Mouse (Mus musculus): ENCODE data around the gene Pcyt1b. TPM values are rescaled to one million over a fixed set of nuclear protein-coding genes. Genes with fewer than 3 reads are reported as not detected.

Gene Pcyt1b
- polyA plus RNA-seq, 1 experiment from 2014 or later = 22.3 TPM

DNA sequence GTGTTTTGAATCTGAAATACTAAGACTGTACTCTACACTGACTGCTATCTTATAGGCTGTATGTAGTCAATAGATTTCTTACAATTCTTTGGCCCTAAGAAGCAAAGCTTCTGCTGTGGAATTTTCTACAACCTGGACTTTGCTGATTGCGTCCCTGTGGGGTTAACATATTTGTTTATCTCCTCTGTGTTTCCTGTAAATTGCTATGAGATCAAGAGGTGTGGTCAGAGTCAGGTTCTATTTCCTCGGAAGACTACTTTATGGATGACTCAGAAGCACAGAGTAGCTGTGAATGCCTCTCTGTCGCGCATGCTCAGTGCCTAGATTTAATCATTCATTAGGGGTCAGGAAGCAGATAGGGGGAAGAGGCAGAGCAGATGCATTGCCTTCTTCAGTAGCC, 10.1 kb downstream of the Pcyt1b start:
- Histone ChIP-seq H3K4me2 (ENCODE audit: low read length) (no peak overlapping the region), H3K27me3 (replicated peaks; ENCODE audit: control insufficient read depth, insufficient read depth, low read length) (no peaks in the 10 kb centered on the region), H3K9me3 (ENCODE audit: control insufficient read depth, low read length) (no peaks in the 10 kb centered on the region), H3K36me3 (ENCODE audit: control insufficient read depth, insufficient read depth, low read length) (no peaks in the 10 kb centered on the region), H3K27ac (ENCODE audit: low read depth, low read length) (no peak overlapping the region), H3K4me1 (ENCODE audit: control insufficient read depth, insufficient read depth, low read depth, low read length) (no peaks in the 10 kb centered on the region), H3K9ac (ENCODE audit: low read depth, low read length) (no peak overlapping the region), H3K4me3 (ENCODE audit: low read length) (no peak overlapping the region)
- WGBS = 78% methylated on average over 4 of the region's 4 CpGs
- no peak for ATAC-seq

DNA sequence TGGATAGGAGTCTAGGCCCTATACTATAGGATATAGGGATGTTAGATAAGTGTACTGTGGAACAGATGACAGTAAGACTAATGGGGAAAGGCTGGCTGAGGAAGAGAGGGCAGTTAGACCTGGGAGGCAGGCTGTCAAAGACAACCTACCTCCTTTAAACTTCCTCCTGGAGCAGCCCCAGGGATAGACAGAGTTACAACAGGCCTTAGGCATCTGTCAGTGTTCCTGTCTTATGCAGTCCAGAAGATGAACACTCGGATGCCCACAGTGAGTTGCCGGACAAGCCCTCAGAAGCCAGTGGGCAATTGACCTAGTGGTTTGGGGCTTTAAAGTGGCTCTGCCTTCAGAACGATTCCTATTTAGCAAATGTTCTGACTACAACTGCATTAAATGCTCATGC, 19.8 kb downstream of the Pcyt1b start:
- peak overlapping the region; percentile 55 for H3K4me2 ChIP-seq (ENCODE audit: low read length)
- WGBS = 37% methylated on average over 3 of the region's 3 CpGs
- peak overlapping the region; percentile 43 for H3K4me3 ChIP-seq (ENCODE audit: low read length)
- H3K9ac ChIP-seq (ENCODE audit: low read depth, low read length) = peak overlapping the region; percentile 17; the same call in 1 of the 2 replicates
- no peaks in the 10 kb centered on the region; the same call in 1 of the 2 replicates for H3K4me1 ChIP-seq (ENCODE audit: control insufficient read depth, insufficient read depth, low read depth, low read length)
- ATAC-seq = peak; percentile 3; the same call in 1 of the 2 replicates
- peak overlapping the region; percentile 86 for H3K27ac ChIP-seq (ENCODE audit: low read depth, low read length)
- H3K27me3 ChIP-seq (replicated peaks; ENCODE audit: control insufficient read depth, insufficient read depth, low read length) = no peaks in the 10 kb centered on the region
- H3K9me3 ChIP-seq (ENCODE audit: control insufficient read depth, low read length) = no peaks in the 10 kb centered on the region
- no peaks in the 10 kb centered on the region for H3K36me3 ChIP-seq (ENCODE audit: control insufficient read depth, insufficient read depth, low read length)

DNA sequence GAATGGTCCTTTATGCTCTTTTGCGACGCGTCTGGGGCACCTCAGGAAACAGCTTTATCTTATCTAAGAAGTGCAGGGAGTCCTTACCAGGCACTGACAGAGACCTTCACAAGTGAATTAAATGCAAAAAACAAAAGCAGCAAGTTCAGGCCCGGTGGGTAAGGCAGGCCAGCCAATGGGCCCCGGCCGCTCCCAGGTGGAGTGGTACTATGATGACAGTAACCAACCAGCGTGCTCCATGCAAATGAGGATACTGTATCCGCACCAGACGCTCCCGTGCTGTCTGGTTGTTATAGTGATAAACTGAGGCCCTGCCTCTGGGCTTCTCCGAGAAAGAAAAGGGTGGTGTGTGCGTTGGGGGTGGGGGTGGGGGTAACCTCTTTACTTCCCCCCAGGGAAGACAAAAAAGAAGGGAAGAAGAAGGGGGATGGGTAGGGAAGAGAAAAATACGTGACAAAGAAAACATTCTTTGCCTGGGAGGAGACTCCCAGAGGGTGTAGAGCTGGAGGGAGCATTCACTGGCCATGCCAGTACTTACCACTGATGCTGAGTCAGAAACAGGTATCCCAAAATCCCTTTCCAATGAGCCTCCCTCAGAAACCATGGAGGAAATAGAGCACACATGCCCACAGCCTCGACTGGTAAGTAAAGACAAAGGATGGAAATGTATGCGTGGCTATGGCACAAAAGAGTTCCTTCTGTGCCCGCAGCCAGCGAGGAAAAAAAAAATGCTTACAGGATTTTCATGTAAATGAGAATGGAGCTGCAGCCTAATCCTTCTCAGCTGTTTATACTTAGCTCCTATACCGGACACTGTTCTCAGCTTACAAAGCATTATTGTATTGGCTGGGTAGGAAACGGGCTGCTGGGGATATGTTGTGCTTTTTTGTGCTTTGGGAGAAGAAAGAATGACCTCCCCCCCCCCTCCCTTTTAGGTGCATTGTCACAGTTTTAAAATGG, 20.5 kb downstream of the Pcyt1b start:
- Histone ChIP-seq H3K27me3 (replicated peaks; ENCODE audit: control insufficient read depth, insufficient read depth, low read length) (no peaks in the 10 kb centered on the region), H3K9me3 (ENCODE audit: control insufficient read depth, low read length) (no peaks in the 10 kb centered on the region), H3K4me1 (ENCODE audit: control insufficient read depth, insufficient read depth, low read depth, low read length) (no peaks in the 10 kb centered on the region; the same call in 1 of the 2 replicates), H3K4me3 (ENCODE audit: low read length) (peak overlapping the region; percentile 43), H3K9ac (ENCODE audit: low read depth, low read length) (peak overlapping the region; percentile 63), H3K36me3 (ENCODE audit: control insufficient read depth, insufficient read depth, low read length) (no peaks in the 10 kb centered on the region), H3K4me2 (ENCODE audit: low read length) (peak overlapping the region; percentile 55), H3K27ac (ENCODE audit: low read depth, low read length) (peak overlapping the region; percentile 86)
- peak; percentile 100 for ATAC-seq
- 17% methylated on average over 19 of the region's 19 CpGs for WGBS

DNA sequence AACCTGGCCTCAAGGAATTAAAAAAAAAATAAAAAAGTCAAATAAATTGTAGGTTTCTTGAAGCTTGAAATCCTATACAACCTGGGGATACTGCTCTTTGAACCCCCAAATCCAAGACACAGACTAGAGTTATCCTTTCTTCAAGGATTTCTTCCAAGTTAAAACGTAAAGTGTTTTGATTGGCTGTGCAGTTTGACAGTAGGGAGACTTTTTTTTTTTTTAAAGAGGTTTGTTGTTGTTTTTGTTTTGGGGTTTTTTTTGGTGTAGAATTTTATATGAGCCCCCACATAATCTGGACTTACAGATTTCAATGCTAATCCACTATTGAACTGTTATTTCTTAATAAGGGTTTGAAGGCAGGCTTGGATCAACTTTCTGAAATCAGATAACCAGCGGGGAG, 21.6 kb downstream of the Pcyt1b start:
- WGBS = 53% methylated on average over 2 of the region's 2 CpGs
- Histone ChIP-seq H3K27ac (ENCODE audit: low read depth, low read length) (peak overlapping the region; percentile 86), H3K36me3 (ENCODE audit: control insufficient read depth, insufficient read depth, low read length) (no peaks in the 10 kb centered on the region), H3K9ac (ENCODE audit: low read depth, low read length) (no peak overlapping the region), H3K4me2 (ENCODE audit: low read length) (peak overlapping the region; percentile 55), H3K4me1 (ENCODE audit: control insufficient read depth, insufficient read depth, low read depth, low read length) (no peaks in the 10 kb centered on the region; the same call in 1 of the 2 replicates), H3K4me3 (ENCODE audit: low read length) (peak overlapping the region; percentile 43), H3K27me3 (replicated peaks; ENCODE audit: control insufficient read depth, insufficient read depth, low read length) (no peaks in the 10 kb centered on the region), H3K9me3 (ENCODE audit: control insufficient read depth, low read length) (no peaks in the 10 kb centered on the region)
- no peak for ATAC-seq

DNA sequence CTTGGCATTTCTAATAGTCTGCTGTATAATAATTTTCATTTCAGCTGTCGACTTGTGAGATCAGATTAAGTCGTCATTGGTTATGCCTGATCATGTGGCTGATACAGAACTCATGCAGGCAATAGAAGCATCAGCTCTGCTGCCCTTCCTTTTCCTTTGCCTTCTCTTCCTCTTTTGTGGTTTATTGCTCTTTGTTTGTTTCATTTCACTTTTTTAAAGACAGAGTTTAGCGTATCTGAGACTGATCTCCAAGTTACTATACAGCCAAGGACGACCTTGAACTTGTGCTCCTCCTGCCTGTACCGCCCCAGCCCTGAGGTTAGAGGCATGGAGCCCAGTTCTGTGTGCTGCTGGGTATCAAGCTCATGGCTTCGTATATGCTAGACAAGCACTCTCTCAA, 34.6 kb downstream of the Pcyt1b start:
- H3K36me3 ChIP-seq (ENCODE audit: control insufficient read depth, insufficient read depth, low read length) = no peaks in the 10 kb centered on the region
- ATAC-seq = no peak
- no peak overlapping the region for H3K4me2 ChIP-seq (ENCODE audit: low read length)
- no peak overlapping the region for H3K4me3 ChIP-seq (ENCODE audit: low read length)
- 81% methylated on average over 6 of the region's 6 CpGs for WGBS
- H3K27me3 ChIP-seq (replicated peaks; ENCODE audit: control insufficient read depth, insufficient read depth, low read length) = no peaks in the 10 kb centered on the region
- H3K27ac ChIP-seq (ENCODE audit: low read depth, low read length) = no peak overlapping the region
- H3K4me1 ChIP-seq (ENCODE audit: control insufficient read depth, insufficient read depth, low read depth, low read length) = no peaks in the 10 kb centered on the region
- H3K9me3 ChIP-seq (ENCODE audit: control insufficient read depth, low read length) = no peaks in the 10 kb centered on the region
- H3K9ac ChIP-seq (ENCODE audit: low read depth, low read length) = no peak overlapping the region

DNA sequence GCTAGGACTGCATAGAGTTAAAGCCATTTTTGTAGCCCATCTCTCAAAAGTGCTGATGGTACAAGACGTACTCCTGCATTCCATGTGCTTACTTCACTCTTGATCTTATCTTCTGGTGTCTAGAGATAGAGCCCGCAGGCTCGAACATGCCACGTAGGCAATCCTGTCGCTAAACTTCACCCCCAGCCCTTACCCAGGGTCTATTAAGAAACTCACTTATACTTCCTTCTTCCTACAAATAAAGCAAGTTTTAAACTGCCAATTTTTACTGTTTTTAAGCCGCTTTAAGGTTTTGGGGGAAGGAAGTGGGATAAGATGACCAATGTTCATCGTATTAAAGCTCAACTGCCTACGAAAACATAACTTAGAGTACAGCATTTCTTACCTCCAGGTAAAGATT, 36.0 kb downstream of the Pcyt1b start:
- no peaks in the 10 kb centered on the region for H3K36me3 ChIP-seq (ENCODE audit: control insufficient read depth, insufficient read depth, low read length)
- no peak for ATAC-seq
- 90% methylated on average over 8 of the region's 8 CpGs for WGBS
- no peaks in the 10 kb centered on the region for H3K27me3 ChIP-seq (replicated peaks; ENCODE audit: control insufficient read depth, insufficient read depth, low read length)
- H3K27ac ChIP-seq (ENCODE audit: low read depth, low read length) = no peak overlapping the region
- no peak overlapping the region for H3K4me3 ChIP-seq (ENCODE audit: low read length)
- H3K4me2 ChIP-seq (ENCODE audit: low read length) = no peak overlapping the region
- H3K9ac ChIP-seq (ENCODE audit: low read depth, low read length) = no peak overlapping the region
- H3K9me3 ChIP-seq (ENCODE audit: control insufficient read depth, low read length) = no peaks in the 10 kb centered on the region
- no peaks in the 10 kb centered on the region for H3K4me1 ChIP-seq (ENCODE audit: control insufficient read depth, insufficient read depth, low read depth, low read length)

DNA sequence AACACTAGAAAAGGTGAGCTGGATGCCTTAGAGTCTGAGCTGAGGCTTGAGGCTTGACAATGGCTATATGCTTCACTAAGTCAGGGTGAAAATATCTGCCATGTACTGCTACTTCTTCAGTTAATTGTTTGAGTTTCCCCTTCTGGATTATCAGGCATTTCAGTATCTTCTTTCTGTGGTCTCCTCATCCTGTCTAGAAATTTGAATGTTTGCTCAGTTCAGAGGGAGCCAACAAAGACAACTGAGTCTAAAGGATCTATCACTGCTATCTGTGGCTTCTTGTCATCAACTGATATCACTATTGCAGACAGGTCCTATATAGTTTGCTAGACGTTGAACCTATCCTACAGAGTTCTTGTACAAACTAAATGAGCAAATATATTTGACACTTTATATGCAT, 42.9 kb downstream of the Pcyt1b start:
- Histone ChIP-seq H3K27ac (ENCODE audit: low read depth, low read length) (no peak overlapping the region), H3K4me2 (ENCODE audit: low read length) (no peak overlapping the region), H3K27me3 (replicated peaks; ENCODE audit: control insufficient read depth, insufficient read depth, low read length) (no peaks in the 10 kb centered on the region), H3K4me1 (ENCODE audit: control insufficient read depth, insufficient read depth, low read depth, low read length) (no peaks in the 10 kb centered on the region), H3K36me3 (ENCODE audit: control insufficient read depth, insufficient read depth, low read length) (no peaks in the 10 kb centered on the region), H3K9me3 (ENCODE audit: control insufficient read depth, low read length) (no peaks in the 10 kb centered on the region), H3K4me3 (ENCODE audit: low read length) (no peak overlapping the region), H3K9ac (ENCODE audit: low read depth, low read length) (no peak overlapping the region)
- 73% methylated on average over 1 of the region's 1 CpGs for WGBS
- no peak for ATAC-seq

DNA sequence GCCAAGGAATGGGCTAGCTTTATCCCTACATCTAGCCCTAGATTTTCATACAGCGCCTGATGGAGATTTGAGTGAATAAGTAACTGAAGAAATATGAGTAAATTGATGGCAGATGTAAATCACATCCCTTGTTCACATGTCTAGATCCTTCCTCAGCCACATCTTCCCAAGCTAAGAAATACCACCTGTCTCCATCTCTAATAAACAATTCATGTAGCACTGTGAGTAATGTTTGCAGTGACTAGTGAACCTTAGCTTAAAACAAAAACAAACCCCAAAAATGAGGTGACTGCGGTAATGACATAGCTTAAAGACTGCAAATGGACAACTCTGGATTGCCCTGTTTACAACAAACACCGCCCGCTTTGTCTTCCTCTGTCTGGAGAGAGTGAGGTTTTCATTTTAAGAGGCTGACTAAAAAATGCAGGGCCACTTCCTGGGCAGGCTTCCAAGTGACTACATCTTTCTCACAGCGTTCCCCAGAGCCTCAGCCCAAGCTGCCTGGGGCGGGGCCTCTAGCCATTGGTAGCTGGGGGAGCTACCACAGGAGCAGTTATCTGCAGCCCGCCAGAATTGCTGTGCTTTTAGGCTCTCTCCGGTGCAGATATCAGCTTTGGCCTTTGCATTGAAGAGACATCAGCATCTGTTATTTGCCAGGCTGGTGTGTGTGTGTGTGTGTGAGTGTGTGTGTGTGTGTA, 46.0 kb downstream of the Pcyt1b start:
- Histone ChIP-seq H3K9ac (ENCODE audit: low read depth, low read length) (no peak overlapping the region), H3K27me3 (replicated peaks; ENCODE audit: control insufficient read depth, insufficient read depth, low read length) (no peaks in the 10 kb centered on the region), H3K4me3 (ENCODE audit: low read length) (no peak overlapping the region), H3K36me3 (ENCODE audit: control insufficient read depth, insufficient read depth, low read length) (no peaks in the 10 kb centered on the region), H3K4me2 (ENCODE audit: low read length) (no peak overlapping the region), H3K27ac (ENCODE audit: low read depth, low read length) (no peak overlapping the region), H3K9me3 (ENCODE audit: control insufficient read depth, low read length) (no peaks in the 10 kb centered on the region), H3K4me1 (ENCODE audit: control insufficient read depth, insufficient read depth, low read depth, low read length) (no peaks in the 10 kb centered on the region)
- peak; percentile 73 for ATAC-seq
- 48% methylated on average over 8 of the region's 8 CpGs for WGBS

DNA sequence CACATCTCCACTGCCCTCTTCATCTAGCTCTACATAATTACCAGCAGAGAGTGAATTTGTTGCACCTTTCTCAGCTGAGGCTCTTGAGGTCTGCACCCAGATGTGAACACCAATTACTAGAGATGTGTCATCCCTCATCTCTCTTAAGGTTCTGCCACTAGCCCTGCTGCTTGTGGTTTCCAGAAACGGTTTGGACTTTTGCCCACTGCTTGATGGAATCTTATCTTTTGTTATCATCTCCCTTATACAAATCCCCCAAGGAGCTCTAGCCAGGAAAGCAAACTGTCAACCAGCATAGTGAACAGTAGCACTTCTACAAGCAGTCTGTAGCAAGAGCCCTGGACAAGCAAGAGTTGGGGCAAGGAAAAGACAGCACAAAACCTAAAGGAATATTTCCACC, 57.9 kb downstream of the Pcyt1b start:
- ATAC-seq = no peak
- no peaks in the 10 kb centered on the region for H3K27me3 ChIP-seq (replicated peaks; ENCODE audit: control insufficient read depth, insufficient read depth, low read length)
- no peaks in the 10 kb centered on the region for H3K36me3 ChIP-seq (ENCODE audit: control insufficient read depth, insufficient read depth, low read length)
- H3K4me1 ChIP-seq (ENCODE audit: control insufficient read depth, insufficient read depth, low read depth, low read length) = no peaks in the 10 kb centered on the region
- no peak overlapping the region for H3K9ac ChIP-seq (ENCODE audit: low read depth, low read length)
- no peak overlapping the region for H3K4me3 ChIP-seq (ENCODE audit: low read length)
- WGBS = 44% methylated on average over 1 of the region's 1 CpGs
- H3K4me2 ChIP-seq (ENCODE audit: low read length) = no peak overlapping the region
- no peaks in the 10 kb centered on the region for H3K9me3 ChIP-seq (ENCODE audit: control insufficient read depth, low read length)
- H3K27ac ChIP-seq (ENCODE audit: low read depth, low read length) = no peak overlapping the region
